Mouse (Mus musculus) liver, embryonic 13.5 days (tissue): ENCODE measurements around the gene Adsl. TPM values are rescaled to one million over a fixed set of nuclear protein-coding genes. Genes with fewer than 3 reads are reported as not detected.
"Not testable (repeated sequence)": the region's sequence is repeated elsewhere in the genome, so short reads cannot be mapped to it uniquely, and the experiment has no call there.

ENCODE experiments used
- ATAC-seq: fragments of 200-750 bp; cut with Nextera tagmentation; 2 replicates; pipeline ENCODE4 v1.8.0; 2017; ENCODE audit warnings: low read depth, mild to moderate bottlenecking, moderate number of reproducible peaks, moderate library complexity
- DNase-seq: peaks from one replicate; pipeline ENCODE4 v3.0.0; 2022
- H3K27ac ChIP-seq: fragments of 300-500 bp; sonication (generic); 2 replicates; pipeline ENCODE4 v1.5.1; 2015; ENCODE audit warnings: moderate library complexity, mild to moderate bottlenecking, inconsistent platforms
- H3K27me3 ChIP-seq: fragments of 300-500 bp; sonication (generic); 2 replicates; pipeline ENCODE4 v1.6.1; 2015; ENCODE audit warnings: mild to moderate bottlenecking, inconsistent platforms
- H3K36me3 ChIP-seq: fragments of 300-500 bp; sonication (generic); 2 replicates; pipeline ENCODE4 v1.6.1; 2015; ENCODE audit warnings: mild to moderate bottlenecking, inconsistent platforms
- H3K4me1 ChIP-seq: fragments of 300-500 bp; sonication (generic); replicated peaks from 2 replicates; pipeline ENCODE4 v1.6.1; 2015; ENCODE audit warnings: inconsistent platforms
- H3K4me2 ChIP-seq: fragments of 300-500 bp; sonication (generic); 2 replicates; pipeline ENCODE4 v1.6.1; 2015; ENCODE audit warnings: inconsistent platforms, mild to moderate bottlenecking, moderate library complexity
- H3K4me3 ChIP-seq: fragments of 300-500 bp; sonication (generic); replicated peaks from 2 replicates; pipeline ENCODE4 v1.5.1; 2015; ENCODE audit warnings: mild to moderate bottlenecking, inconsistent platforms
- H3K9ac ChIP-seq: fragments of 300-500 bp; sonication (generic); 2 replicates; pipeline ENCODE4 v1.6.1; 2015; ENCODE audit warnings: mild to moderate bottlenecking, inconsistent platforms
- H3K9me3 ChIP-seq: fragments of 300-500 bp; sonication (generic); replicated peaks from 2 replicates; pipeline ENCODE4 v1.6.1; 2016; ENCODE audit warnings: inconsistent platforms
- WGBS: fragments of 180-500 bp; shearing (Covaris S2); methylation state at CpG from one replicate; pipeline ENCODE4 v1.1.7; 2015; ENCODE audit not compliant: insufficient replicate concordance; 5-methylcytosine and 5-hydroxymethylcytosine counted together
- polyA plus RNA-seq: library from polyadenylated mRNA; unstranded; fragments of >200 nt; fragmentation: Nextera tagmentation; extraction: Ambion mirVana; gene quantifications from 2 replicates; pipeline ENCODE4 v1.2.1, GENCODE M21; 2015

Gene Adsl
- polyA plus RNA-seq, result 131 and 134 TPM in 2 replicates

DNA sequence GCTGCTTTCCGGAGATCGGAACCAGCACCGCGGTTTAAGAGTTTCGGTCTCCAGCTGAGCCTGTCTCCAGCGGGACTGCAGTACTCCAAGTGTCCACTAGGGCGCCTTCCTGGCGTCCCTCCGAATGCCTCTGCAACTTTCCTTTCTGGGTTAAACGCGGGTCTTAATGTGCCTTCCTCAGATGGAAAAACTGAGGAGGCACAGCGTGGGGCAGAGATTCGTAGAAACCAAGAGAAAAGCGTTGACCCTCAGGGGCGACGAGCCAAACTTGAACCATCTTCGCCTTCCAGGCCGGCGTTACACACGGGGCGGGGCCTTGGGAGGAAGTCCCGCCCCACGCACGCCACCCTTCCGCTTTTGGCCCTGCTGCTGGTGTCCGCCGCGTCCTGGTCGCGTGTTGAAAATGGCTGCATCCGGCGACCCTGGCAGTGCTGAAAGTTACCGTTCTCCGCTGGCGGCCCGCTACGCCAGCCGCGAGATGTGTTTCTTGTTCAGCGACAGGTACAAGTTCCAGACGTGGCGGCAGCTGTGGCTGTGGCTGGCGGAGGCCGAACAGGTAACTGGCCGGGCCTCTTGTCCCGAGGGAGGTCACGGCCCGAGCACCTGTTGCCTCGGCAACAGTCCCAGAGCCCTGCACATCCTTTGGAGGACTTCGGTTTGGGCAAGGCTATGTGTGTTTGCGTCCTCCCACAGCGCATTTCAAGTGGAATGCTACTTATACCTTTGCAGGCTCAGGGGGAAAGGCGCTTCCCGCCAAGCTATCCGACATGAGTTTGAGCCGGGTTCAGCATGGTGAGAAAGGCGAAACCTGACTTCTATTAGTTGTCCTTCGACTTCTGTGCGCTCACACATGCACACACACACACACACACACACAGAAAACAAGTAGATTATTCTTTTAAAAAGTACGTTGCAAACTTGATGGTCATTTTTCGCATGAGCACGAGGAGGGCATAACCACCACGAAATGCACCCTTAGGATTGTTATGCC, at the start of gene Adsl:
TSS of gene Adsl (plus strand) at position 346 of the 991 bp plus-strand sequence.
- Histone ChIP-seq H3K4me3 (peak within 1 kb of the TSS; percentile 79), H3K4me1 (peaks cover 33% of the 10 kb centered on the region), H3K9ac (peak within 1 kb of the TSS; percentile 87), H3K27ac (peak within 1 kb of the TSS; percentile 67), H3K36me3 (peaks cover 26% of the 10 kb centered on the region), H3K4me2 (peak within 1 kb of the TSS; percentile 84), H3K27me3 (no peaks in the 10 kb centered on the region), H3K9me3 (no peaks in the 10 kb centered on the region)
- ATAC-seq (peak; percentile 93), DNase-seq (peak; percentile 85)
- WGBS, result under 1% methylated on average over 63 of the region's 63 CpGs

DNA sequence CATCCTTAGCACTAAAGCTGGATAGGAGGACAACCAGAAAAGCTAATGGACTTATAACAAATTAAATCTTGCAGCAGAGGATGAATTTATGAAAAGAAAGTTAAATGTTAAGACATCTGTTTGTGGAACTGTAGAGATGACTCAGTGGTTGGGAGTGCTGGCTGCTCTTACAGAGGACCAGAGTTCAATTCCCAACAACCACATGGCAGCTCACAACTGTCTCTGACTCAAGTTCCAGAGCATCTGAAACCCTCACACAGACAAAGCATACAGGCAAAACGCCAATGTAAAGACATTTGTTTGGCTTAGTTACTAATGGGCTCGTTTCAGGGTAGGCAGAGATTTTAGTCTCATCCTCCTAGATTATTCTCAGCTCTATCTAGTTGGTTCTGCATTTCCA, 48.5 kb upstream of the Adsl start:
- H3K36me3 ChIP-seq, result peaks cover 95% of the 10 kb centered on the region
- 79% methylated on average over 2 of the region's 2 CpGs for WGBS

DNA sequence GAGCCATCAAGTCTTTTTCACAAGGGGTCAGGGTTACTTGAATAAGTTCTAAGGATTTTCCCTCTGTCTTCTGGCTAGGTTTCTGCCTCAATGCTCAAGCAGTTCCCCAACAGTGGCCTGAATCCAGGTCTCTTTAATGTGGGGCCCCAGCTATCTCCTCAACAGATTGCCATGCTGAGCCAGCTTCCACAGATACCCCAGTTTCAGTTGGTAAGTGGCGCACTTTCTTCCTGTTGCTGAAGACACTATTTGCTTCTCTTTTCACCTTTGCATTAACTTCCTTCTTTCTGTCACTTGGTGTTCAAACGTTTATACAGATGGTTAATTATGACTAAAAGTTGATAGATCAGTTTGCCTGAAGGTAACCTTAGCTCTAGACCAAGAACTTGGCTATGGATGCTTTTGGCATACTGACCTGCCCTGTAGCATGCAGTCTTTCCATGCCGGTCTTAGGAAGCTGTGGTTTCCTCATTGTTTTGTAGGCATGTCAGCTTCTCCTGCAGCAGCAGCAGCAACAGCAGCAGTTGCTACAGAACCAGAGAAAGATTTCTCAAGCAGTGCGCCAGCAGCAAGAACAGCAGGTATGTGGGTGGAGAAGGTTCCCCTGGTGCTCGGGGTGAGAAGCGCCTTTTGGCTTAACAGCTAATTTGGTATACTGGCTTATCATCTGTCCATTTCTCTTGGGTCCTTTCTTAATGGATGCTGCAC, 46.3 kb upstream of the Adsl start:
- Histone ChIP-seq H3K4me1 (0 out of 2 replicates have a peak, but pooled peaks cover 3% of the 10 kb centered on the region), H3K36me3 (peaks cover 95% of the 10 kb centered on the region), H3K27me3 (no peaks in the 10 kb centered on the region), H3K9ac (no peak overlapping the region), H3K4me3 (no peak overlapping the region), H3K27ac (no peak overlapping the region), H3K9me3 (no peaks in the 10 kb centered on the region), H3K4me2 (no peak overlapping the region)
- ATAC-seq, result no peak
- WGBS, result 60% methylated on average over 6 of the region's 6 CpGs
- no peak for DNase-seq

More for the DNA sequence above, 48.5 kb upstream of the Adsl start:
- Histone ChIP-seq H3K9me3 (no peaks in the 10 kb centered on the region), H3K4me3 (no peak overlapping the region), H3K27ac (no peak overlapping the region), H3K4me1 (0 out of 2 replicates have a peak, but pooled peaks cover 3% of the 10 kb centered on the region), H3K27me3 (no peaks in the 10 kb centered on the region), H3K9ac (no peak overlapping the region), H3K4me2 (no peak overlapping the region)
- DNase-seq (no peak), ATAC-seq (no peak)

DNA sequence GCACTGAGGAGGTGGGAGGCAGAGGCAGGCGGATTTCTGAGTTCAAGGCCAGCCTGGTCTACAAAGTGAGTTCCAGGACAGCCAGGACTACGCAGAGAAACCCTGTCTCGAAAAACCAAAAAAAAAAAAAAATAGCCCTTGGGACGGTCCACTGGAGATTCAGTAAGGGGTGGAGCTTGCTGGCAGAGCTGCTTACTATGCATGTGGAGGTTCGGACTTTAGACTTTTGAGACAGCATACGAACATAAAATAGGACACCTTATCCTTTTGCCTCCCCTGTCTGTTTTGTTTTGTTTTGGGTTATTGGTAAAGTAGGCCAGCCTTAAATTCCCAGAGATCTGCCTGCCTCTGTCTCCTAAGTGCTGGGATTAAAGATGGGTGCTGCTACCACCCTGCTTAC, 43.5 kb upstream of the Adsl start:
- H3K9ac ChIP-seq, result not testable (repeated sequence)

DNA sequence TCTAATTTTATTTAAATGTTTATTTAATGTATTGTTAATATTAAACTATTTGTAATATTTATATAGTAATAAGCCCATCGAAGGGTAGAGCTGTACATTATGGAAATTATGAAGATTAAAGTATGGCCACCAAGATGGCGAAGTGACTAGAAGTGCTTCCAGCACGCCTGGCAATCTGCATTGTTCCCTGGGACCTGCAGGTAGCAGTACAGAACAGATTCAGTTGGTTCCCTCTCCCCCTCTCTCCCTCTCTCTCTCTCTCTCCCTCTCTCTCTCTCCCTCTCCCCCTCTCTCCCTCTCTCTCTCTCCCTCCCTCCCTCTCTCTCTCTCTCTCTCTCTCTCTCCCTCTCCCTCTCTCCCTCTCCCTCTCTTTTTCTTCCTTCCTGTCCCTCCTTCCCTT, 38.1 kb upstream of the Adsl start:
- Histone ChIP-seq H3K4me3 (no peak overlapping the region), H3K4me2 (peak overlapping the region; percentile 30; the same call in 1 of the 2 replicates), H3K9ac (no peak overlapping the region), H3K36me3 (peaks cover 81% of the 10 kb centered on the region), H3K27ac (peak overlapping the region; percentile 92), H3K27me3 (no peaks in the 10 kb centered on the region), H3K4me1 (peaks cover 45% of the 10 kb centered on the region), H3K9me3 (no peaks in the 10 kb centered on the region)
- no peak for DNase-seq
- ATAC-seq, result no peak
- 69% methylated on average over 3 of the region's 3 CpGs for WGBS

More for the DNA sequence above, 43.5 kb upstream of the Adsl start:
- H3K4me3 ChIP-seq, H3K27me3 ChIP-seq, ATAC-seq, H3K9me3 ChIP-seq, DNase-seq, H3K27ac ChIP-seq, H3K4me2 ChIP-seq: not testable (repeated sequence)
- H3K4me1 ChIP-seq, result peaks cover 18% of the 10 kb centered on the region
- 89% methylated on average over 6 of the region's 6 CpGs for WGBS
- H3K36me3 ChIP-seq, result peaks cover 90% of the 10 kb centered on the region

DNA sequence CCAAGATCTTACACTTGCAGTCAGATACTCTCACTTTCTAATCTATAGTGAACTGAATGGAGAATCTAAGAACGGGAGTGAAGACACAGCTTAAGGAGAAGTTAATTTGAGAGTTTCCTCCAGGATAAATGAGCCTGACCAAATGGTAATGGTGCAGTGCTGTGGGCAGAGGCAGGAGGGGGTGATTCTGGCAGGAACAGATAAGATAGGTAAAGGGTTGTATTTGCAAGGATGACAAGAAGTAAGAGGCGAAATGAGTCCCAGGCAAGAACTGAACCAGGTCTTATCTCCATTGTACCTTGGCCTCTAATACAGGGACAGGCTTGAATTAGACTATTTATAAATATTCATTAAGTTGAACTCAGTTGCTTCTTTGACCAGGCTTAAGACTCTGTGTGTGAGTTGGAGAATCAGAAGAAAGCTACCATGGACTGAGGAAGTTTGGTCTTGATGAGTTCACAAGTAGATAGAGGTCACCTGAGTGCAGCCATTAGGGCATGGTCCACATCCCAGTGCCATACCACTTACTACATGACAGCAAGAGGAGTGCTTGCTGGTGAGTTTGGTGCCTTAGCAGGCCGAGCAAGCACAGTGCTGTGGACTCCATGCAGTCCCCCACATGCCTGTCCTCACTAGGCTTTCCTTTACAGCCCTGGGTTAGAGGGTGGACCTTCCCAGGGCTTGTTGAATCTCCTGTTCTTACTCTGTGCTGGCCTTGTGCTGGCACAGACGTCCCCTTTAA, 37.3 kb upstream of the Adsl start:
- no peaks in the 10 kb centered on the region for H3K9me3 ChIP-seq
- WGBS, result 26% methylated on average over 4 of the region's 4 CpGs
- H3K4me1 ChIP-seq, result peaks cover 45% of the 10 kb centered on the region
- peaks cover 80% of the 10 kb centered on the region for H3K36me3 ChIP-seq
- peak; percentile 71 for DNase-seq
- ATAC-seq, result peak; percentile 99
- peak overlapping the region; percentile 92 for H3K27ac ChIP-seq
- no peaks in the 10 kb centered on the region for H3K27me3 ChIP-seq
- H3K9ac ChIP-seq, result peak overlapping the region; percentile 60
- peak overlapping the region; percentile 12 for H3K4me3 ChIP-seq
- peak overlapping the region; percentile 59 for H3K4me2 ChIP-seq

DNA sequence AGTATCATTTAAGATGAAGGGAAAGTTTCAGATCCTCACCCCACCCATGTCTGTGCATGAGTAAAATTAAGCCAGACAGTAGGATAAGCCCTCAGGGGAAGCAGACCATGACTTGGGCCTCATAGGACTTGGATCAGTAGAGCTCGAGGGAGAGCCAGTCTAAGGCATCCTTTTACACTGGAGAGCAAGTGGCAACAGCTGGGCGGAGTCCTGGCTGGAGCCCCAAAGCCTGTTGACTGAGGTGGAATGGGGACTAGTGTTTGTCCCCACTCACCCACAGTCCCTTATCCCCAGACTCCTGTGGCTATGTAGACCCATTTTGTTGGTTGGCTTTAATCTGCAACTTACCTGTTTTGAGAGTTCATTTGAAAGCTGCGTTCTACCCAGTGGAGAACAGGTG, 36.1 kb upstream of the Adsl start:
- H3K4me1 ChIP-seq, result peaks cover 45% of the 10 kb centered on the region
- no peak overlapping the region for H3K4me2 ChIP-seq
- no peaks in the 10 kb centered on the region for H3K27me3 ChIP-seq
- DNase-seq, result no peak
- peaks cover 80% of the 10 kb centered on the region for H3K36me3 ChIP-seq
- H3K9me3 ChIP-seq, result no peaks in the 10 kb centered on the region
- H3K9ac ChIP-seq, result no peak overlapping the region; the same call in 1 of the 2 replicates
- ATAC-seq, result no peak
- 68% methylated on average over 3 of the region's 3 CpGs for WGBS
- H3K4me3 ChIP-seq, result no peak overlapping the region
- peak overlapping the region; percentile 60 for H3K27ac ChIP-seq

DNA sequence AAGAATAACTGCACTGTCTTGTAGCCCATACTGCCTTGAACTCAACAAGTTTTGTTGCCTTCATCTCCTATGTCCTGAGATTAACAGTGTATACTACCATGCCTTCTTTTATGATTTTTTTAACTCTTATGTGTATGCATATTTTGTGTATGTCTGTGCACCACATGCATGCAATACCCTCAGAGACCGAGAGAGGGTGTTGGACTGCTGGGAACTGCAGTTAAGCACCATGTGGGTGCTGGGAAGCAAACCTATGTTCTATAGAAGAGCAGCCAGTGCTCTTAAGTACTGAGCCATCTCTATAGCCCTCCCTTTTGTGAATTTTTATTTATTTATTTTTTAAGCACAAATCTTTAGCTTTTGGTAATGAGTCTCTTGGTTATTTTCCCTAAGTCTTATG, 34.5 kb upstream of the Adsl start:
- H3K36me3 ChIP-seq, result peaks cover 80% of the 10 kb centered on the region
- no peak overlapping the region for H3K9ac ChIP-seq
- no peak overlapping the region for H3K27ac ChIP-seq
- H3K27me3 ChIP-seq, result no peaks in the 10 kb centered on the region
- ATAC-seq (no peak), DNase-seq (no peak)
- H3K9me3 ChIP-seq, result no peaks in the 10 kb centered on the region
- H3K4me1 ChIP-seq, result peaks cover 38% of the 10 kb centered on the region
- no peak overlapping the region for H3K4me3 ChIP-seq
- H3K4me2 ChIP-seq, result no peak overlapping the region
- 68% methylated on average over 1 of the region's 1 CpGs for WGBS

DNA sequence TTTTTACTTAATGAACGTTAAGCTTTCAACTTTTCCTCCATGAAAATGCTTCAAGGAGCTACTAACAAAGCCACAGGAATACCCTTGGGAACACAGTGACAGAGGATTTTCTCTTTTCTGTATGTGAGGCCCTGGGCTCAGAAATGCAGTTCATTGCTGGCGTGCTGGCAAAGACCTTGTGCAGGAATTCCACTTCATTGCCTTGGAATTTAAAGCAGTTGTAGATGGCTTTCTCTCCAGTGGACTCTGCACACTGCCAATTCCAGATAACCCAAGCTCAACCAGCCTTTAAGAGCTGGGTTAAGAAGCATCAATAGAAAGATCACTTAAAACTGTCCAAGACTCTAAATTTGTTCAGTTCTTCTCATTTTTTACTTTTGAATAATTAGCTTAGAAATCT, 32.4 kb upstream of the Adsl start:
- Histone ChIP-seq H3K4me3 (no peak overlapping the region), H3K9ac (no peak overlapping the region), H3K27me3 (no peaks in the 10 kb centered on the region), H3K9me3 (no peaks in the 10 kb centered on the region), H3K4me2 (no peak overlapping the region), H3K27ac (no peak overlapping the region), H3K4me1 (peaks cover 19% of the 10 kb centered on the region), H3K36me3 (peaks cover 92% of the 10 kb centered on the region)
- DNase-seq, result no peak
- WGBS, result 86% methylated on average over 2 of the region's 2 CpGs
- ATAC-seq, result no peak

DNA sequence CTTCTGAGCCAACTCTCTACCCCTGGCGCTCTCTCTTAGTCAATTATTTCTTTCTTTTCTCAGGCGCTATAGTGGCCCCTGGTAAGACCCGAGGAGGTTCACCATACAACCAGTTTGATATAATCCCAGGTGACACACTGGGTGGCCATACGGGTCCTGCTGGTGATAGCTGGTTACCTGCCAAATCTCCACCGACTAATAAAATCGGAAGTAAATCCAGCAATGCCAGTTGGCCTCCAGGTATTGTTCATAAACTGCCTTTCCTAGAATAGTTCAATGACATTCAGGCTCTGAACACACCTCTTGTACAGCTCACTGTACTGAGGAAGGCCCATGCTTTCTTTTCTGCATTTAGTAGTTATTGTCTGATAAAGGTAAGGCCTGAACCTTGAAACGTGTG, 31.7 kb upstream of the Adsl start:
- peaks cover 12% of the 10 kb centered on the region for H3K4me1 ChIP-seq
- peaks cover 92% of the 10 kb centered on the region for H3K36me3 ChIP-seq
- WGBS, result 89% methylated on average over 7 of the region's 7 CpGs
- H3K9me3 ChIP-seq, result no peaks in the 10 kb centered on the region
- no peak overlapping the region for H3K4me3 ChIP-seq
- no peak overlapping the region for H3K9ac ChIP-seq
- no peak overlapping the region for H3K4me2 ChIP-seq
- DNase-seq, result no peak
- ATAC-seq, result no peak
- no peaks in the 10 kb centered on the region for H3K27me3 ChIP-seq
- H3K27ac ChIP-seq, result no peak overlapping the region

DNA sequence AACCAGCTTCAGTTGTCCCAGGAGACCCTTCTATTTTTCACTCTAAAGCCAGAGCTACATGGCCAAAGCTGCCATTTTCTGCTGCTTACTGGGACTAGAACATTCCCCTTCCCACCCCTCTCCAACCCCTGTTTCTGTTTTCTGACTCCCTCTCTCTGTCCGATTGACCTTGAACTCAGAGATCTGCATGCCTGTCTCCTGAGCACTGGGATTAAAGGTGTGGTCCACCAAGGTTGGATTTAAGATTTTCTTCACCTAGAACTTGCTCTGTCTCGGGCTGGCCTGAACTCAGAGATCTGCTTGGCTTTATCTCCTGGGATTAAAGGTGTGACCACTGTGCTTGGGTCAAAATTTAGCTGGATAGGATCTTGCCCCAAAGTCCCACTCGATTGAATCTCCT, 27.9 kb upstream of the Adsl start:
- DNase-seq, result no peak
- 89% methylated on average over 3 of the region's 3 CpGs for WGBS

More for the DNA sequence above, 27.9 kb upstream of the Adsl start:
- no peak overlapping the region for H3K27ac ChIP-seq
- no peaks in the 10 kb centered on the region for H3K27me3 ChIP-seq
- no peak overlapping the region for H3K9ac ChIP-seq
- no peaks in the 10 kb centered on the region; the same call in 1 of the 2 replicates for H3K4me1 ChIP-seq
- no peak overlapping the region for H3K4me2 ChIP-seq
- ATAC-seq, result no peak
- H3K4me3 ChIP-seq, result no peak overlapping the region
- no peaks in the 10 kb centered on the region for H3K9me3 ChIP-seq
- H3K36me3 ChIP-seq, result peaks cover 92% of the 10 kb centered on the region
